Mouse (Mus musculus): Measurements from ENCODE around the gene Chpf2.

DNA sequence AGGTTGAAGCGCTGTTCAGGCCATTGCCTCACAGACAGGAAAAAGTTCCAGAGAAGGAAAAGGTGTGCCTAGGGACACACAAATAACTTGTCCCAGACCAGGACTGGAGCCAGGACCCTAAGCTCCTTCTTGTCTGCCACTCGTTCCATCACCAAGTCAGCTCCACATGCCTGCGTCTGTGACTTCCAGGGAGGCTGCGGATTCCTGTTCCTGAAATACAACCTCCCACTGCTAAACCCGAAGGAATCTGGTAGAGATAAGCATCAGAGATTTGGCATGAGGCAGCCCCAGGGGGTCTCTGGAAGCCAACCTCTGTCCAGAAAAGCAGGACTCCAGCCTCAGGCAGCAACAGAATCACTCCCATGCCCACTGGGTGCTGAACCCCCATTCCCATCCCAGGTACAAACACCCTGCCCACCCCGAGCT is 45.4 kb upstream of the Chpf2 start:
- TF ChIP-seq CTCF (IDR thresholded peaks at IDR 0.05; ENCODE audit: low read depth, low read length) (no peak), POLR2AphosphoS5 (IDR thresholded peaks at IDR 0.05; ENCODE audit: insufficient replicate concordance, low read depth, low read length) (no peak), GATA1 (IDR thresholded peaks at IDR 0.05; ENCODE audit: borderline replicate concordance, low read length) (no peak)

All from G1E (cell line).